Mouse (Mus musculus): ENCODE data around the gene Srsf5.

- TF ChIP-seq CTCF (IDR thresholded peaks at IDR 0.05; ENCODE audit: control insufficient read depth, insufficient read depth, low read length) = no peak
- TF ChIP-seq POLR2A (IDR thresholded peaks at IDR 0.05; ENCODE audit: borderline replicate concordance, control insufficient read depth, low read depth, low read length) = no peak
These were observed 45.7 kb downstream of the Srsf5 start for GRCm38 (mm10) chr12:80990901-80991445.
